Mouse (Mus musculus): ENCODE results near the gene Dop1b. TPM values are rescaled to one million over a fixed set of nuclear protein-coding genes. Genes with fewer than 3 reads are reported as not detected.

Gene Dop1b
- polyA plus RNA-seq, 1 experiment from 2014 or later, result 21.6 TPM

GRCm38 (mm10) chr16:93792981-93793630 lies 81.4 kb downstream of the Dop1b start:
- WGBS (ENCODE audit: insufficient replicate concordance), result 77% methylated on average over 15 of the region's 15 CpGs

GRCm38 (mm10) chr16:93794845-93795244 lies 83.1 kb downstream of the Dop1b start:
- 70% methylated on average over 5 of the region's 5 CpGs for WGBS (ENCODE audit: insufficient replicate concordance)

More at GRCm38 (mm10) chr16:93792981-93793630, 81.4 kb downstream of the Dop1b start:
- no peaks in the 10 kb centered on the region for H3K9me3 ChIP-seq (replicated peaks; ENCODE audit: control insufficient read depth, low read length)
- H3K4me3 ChIP-seq (ENCODE audit: low read depth, low read length), result no peak overlapping the region
- no peak overlapping the region for H3K9ac ChIP-seq (ENCODE audit: low read depth, low read length)
- H3K27ac ChIP-seq (ENCODE audit: low read length), result no peak overlapping the region
- H3K36me3 ChIP-seq (ENCODE audit: control insufficient read depth, insufficient read depth), result no peaks in the 10 kb centered on the region
- no peak for ATAC-seq (ENCODE audit: low read depth)
- H3K27me3 ChIP-seq (ENCODE audit: control insufficient read depth, insufficient read depth, low read depth, low read length), result no peaks in the 10 kb centered on the region
- H3K4me1 ChIP-seq (ENCODE audit: control insufficient read depth, low read depth, low read length), result peaks cover 15% of the 10 kb centered on the region
- no peak overlapping the region for H3K4me2 ChIP-seq (ENCODE audit: low read depth, low read length)

DNA sequence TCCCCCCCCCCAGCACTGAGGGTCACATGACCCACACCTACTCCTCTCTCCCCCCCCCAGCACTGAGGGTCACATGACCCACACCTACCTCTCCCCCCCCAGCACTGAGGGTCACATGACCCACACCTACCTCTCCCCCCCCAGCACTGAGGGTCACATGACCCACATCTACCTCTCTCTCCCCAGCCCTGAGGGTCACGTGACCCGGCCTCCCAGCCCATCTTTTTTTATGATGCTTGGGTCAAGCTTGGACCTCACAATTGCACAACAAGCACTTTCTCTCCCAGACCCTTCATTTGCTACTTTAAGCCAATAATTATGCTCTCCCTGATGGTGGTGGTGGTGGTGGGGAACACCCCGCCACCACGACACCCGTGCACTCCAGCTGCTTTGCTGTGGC lies 83.7 kb downstream of the Dop1b start:
- H3K27ac ChIP-seq (ENCODE audit: low read length), result no peak overlapping the region
- peaks cover 4% of the 10 kb centered on the region; the same call in 1 of the 2 replicates for H3K36me3 ChIP-seq (ENCODE audit: control insufficient read depth, insufficient read depth)
- H3K4me2 ChIP-seq (ENCODE audit: low read depth, low read length), result no peak overlapping the region
- ATAC-seq (ENCODE audit: low read depth), result no peak
- H3K4me1 ChIP-seq (ENCODE audit: control insufficient read depth, low read depth, low read length), result peaks cover 7% of the 10 kb centered on the region
- no peaks in the 10 kb centered on the region for H3K9me3 ChIP-seq (replicated peaks; ENCODE audit: control insufficient read depth, low read length)
- H3K9ac ChIP-seq (ENCODE audit: low read depth, low read length), result no peak overlapping the region
- no peak overlapping the region for H3K4me3 ChIP-seq (ENCODE audit: low read depth, low read length)
- 94% methylated on average over 5 of the region's 5 CpGs for WGBS (ENCODE audit: insufficient replicate concordance)
- no peaks in the 10 kb centered on the region for H3K27me3 ChIP-seq (ENCODE audit: control insufficient read depth, insufficient read depth, low read depth, low read length)

More at GRCm38 (mm10) chr16:93794845-93795244, 83.1 kb downstream of the Dop1b start:
- H3K27ac ChIP-seq (ENCODE audit: low read length), result no peak overlapping the region
- H3K9me3 ChIP-seq (replicated peaks; ENCODE audit: control insufficient read depth, low read length), result no peaks in the 10 kb centered on the region
- peaks cover 7% of the 10 kb centered on the region for H3K4me1 ChIP-seq (ENCODE audit: control insufficient read depth, low read depth, low read length)
- H3K36me3 ChIP-seq (ENCODE audit: control insufficient read depth, insufficient read depth), result peaks cover 1% of the 10 kb centered on the region; the same call in 1 of the 2 replicates
- no peak overlapping the region for H3K9ac ChIP-seq (ENCODE audit: low read depth, low read length)
- H3K27me3 ChIP-seq (ENCODE audit: control insufficient read depth, insufficient read depth, low read depth, low read length), result no peaks in the 10 kb centered on the region
- H3K4me3 ChIP-seq (ENCODE audit: low read depth, low read length), result no peak overlapping the region
- no peak for ATAC-seq (ENCODE audit: low read depth)
- H3K4me2 ChIP-seq (ENCODE audit: low read depth, low read length), result no peak overlapping the region

GRCm38 (mm10) chr16:93797021-93797840 lies 85.5 kb downstream of the Dop1b start:
- no peak overlapping the region for H3K4me3 ChIP-seq (ENCODE audit: low read depth, low read length)
- H3K36me3 ChIP-seq (ENCODE audit: control insufficient read depth, insufficient read depth), result peaks cover 4% of the 10 kb centered on the region; the same call in 1 of the 2 replicates
- ATAC-seq (ENCODE audit: low read depth), result no peak
- WGBS (ENCODE audit: insufficient replicate concordance), result 77% methylated on average over 12 of the region's 12 CpGs
- peaks cover 7% of the 10 kb centered on the region for H3K4me1 ChIP-seq (ENCODE audit: control insufficient read depth, low read depth, low read length)
- H3K9ac ChIP-seq (ENCODE audit: low read depth, low read length), result no peak overlapping the region
- no peak overlapping the region for H3K4me2 ChIP-seq (ENCODE audit: low read depth, low read length)
- no peaks in the 10 kb centered on the region for H3K27me3 ChIP-seq (ENCODE audit: control insufficient read depth, insufficient read depth, low read depth, low read length)
- H3K9me3 ChIP-seq (replicated peaks; ENCODE audit: control insufficient read depth, low read length), result no peaks in the 10 kb centered on the region
- no peak overlapping the region for H3K27ac ChIP-seq (ENCODE audit: low read length)

DNA sequence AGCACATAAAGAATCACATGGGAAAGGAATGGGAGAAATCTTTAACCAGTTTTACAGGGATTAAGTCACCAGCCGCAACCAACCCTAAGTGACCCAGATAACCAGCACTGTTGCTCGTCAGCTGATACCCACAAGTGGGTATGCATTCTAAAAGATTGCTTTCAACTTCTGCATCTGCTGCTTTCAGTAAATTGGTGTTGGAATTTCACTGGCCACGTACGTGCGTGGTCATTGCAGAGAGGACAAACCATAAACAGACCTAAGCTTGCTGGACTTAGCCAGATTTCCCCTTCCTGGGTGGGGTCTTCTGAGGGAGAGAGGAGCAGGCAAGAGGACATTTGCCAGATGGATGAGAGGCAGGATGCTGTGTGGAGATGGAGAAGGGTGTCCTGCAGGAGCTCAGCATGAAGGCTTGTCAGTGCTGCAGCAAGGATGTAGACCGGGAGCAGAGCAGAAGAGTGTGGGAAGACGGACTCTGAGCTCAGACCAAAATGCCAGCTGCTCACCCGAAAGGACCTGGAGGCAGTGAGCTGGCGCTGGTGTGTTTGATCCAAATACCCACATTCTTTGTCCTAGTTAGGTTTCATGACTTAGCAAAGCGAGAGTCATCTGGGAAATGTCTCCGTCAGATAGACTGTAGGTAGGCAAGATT lies 86.3 kb downstream of the Dop1b start:
- Histone ChIP-seq H3K36me3 (ENCODE audit: control insufficient read depth, insufficient read depth) (peaks cover 4% of the 10 kb centered on the region; the same call in 1 of the 2 replicates), H3K9ac (ENCODE audit: low read depth, low read length) (no peak overlapping the region), H3K4me1 (ENCODE audit: control insufficient read depth, low read depth, low read length) (peaks cover 7% of the 10 kb centered on the region), H3K27me3 (ENCODE audit: control insufficient read depth, insufficient read depth, low read depth, low read length) (no peaks in the 10 kb centered on the region), H3K9me3 (replicated peaks; ENCODE audit: control insufficient read depth, low read length) (no peaks in the 10 kb centered on the region), H3K27ac (ENCODE audit: low read length) (no peak overlapping the region), H3K4me3 (ENCODE audit: low read depth, low read length) (no peak overlapping the region), H3K4me2 (ENCODE audit: low read depth, low read length) (no peak overlapping the region)
- 67% methylated on average over 11 of the region's 11 CpGs for WGBS (ENCODE audit: insufficient replicate concordance)
- ATAC-seq (ENCODE audit: low read depth), result no peak

- WGBS (ENCODE audit: insufficient replicate concordance), result 63% methylated on average over 5 of the region's 5 CpGs
- Histone ChIP-seq H3K4me3 (ENCODE audit: low read depth, low read length) (no peak overlapping the region), H3K27ac (ENCODE audit: low read length) (no peak overlapping the region), H3K4me1 (ENCODE audit: control insufficient read depth, low read depth, low read length) (peaks cover 7% of the 10 kb centered on the region), H3K27me3 (ENCODE audit: control insufficient read depth, insufficient read depth, low read depth, low read length) (no peaks in the 10 kb centered on the region), H3K4me2 (ENCODE audit: low read depth, low read length) (no peak overlapping the region), H3K36me3 (ENCODE audit: control insufficient read depth, insufficient read depth) (peaks cover 4% of the 10 kb centered on the region; the same call in 1 of the 2 replicates), H3K9me3 (replicated peaks; ENCODE audit: control insufficient read depth, low read length) (no peaks in the 10 kb centered on the region), H3K9ac (ENCODE audit: low read depth, low read length) (no peak overlapping the region)
- ATAC-seq (ENCODE audit: low read depth), result 0 out of 2 replicates have a peak, but pooled peaks have one; percentile 14
These were observed 86.9 kb downstream of the Dop1b start for GRCm38 (mm10) chr16:93798623-93799022.

DNA sequence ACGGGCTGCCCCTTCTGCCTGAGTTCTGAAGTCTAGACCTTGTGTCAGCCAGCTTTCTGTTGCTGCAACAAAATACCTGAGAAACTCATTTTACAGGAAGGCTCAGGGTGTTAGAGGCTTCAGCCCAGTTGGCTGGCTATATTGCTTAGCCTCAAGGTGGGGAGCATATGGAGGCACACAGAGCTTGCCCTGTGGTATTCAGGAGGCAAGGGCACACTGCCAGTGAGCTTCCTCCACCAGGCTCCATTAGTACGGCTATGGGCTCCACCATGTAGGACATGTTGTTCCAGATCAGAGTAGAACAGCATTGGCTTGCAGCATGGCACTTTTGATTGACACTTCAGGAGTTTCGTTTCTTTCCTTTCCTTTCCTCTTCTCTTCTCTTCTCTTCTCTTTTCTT lies 87.4 kb downstream of the Dop1b start:
- no peak for ATAC-seq (ENCODE audit: low read depth)
- 62% methylated on average over 3 of the region's 3 CpGs for WGBS (ENCODE audit: insufficient replicate concordance)

GRCm38 (mm10) chr16:93799936-93800335 lies 88.2 kb downstream of the Dop1b start:
- H3K27me3 ChIP-seq (ENCODE audit: control insufficient read depth, insufficient read depth, low read depth, low read length), result no peaks in the 10 kb centered on the region
- H3K36me3 ChIP-seq (ENCODE audit: control insufficient read depth, insufficient read depth), result peaks cover 4% of the 10 kb centered on the region; the same call in 1 of the 2 replicates
- H3K4me2 ChIP-seq (ENCODE audit: low read depth, low read length), result no peak overlapping the region
- WGBS (ENCODE audit: insufficient replicate concordance), result 85% methylated on average over 16 of the region's 16 CpGs
- H3K9me3 ChIP-seq (replicated peaks; ENCODE audit: control insufficient read depth, low read length), result no peaks in the 10 kb centered on the region
- H3K27ac ChIP-seq (ENCODE audit: low read length), result no peak overlapping the region
- no peak for ATAC-seq (ENCODE audit: low read depth)
- H3K4me3 ChIP-seq (ENCODE audit: low read depth, low read length), result no peak overlapping the region
- peaks cover 7% of the 10 kb centered on the region for H3K4me1 ChIP-seq (ENCODE audit: control insufficient read depth, low read depth, low read length)
- no peak overlapping the region for H3K9ac ChIP-seq (ENCODE audit: low read depth, low read length)

More for the DNA sequence above, 87.4 kb downstream of the Dop1b start:
- Histone ChIP-seq H3K4me3 (ENCODE audit: low read depth, low read length) (no peak overlapping the region), H3K4me2 (ENCODE audit: low read depth, low read length) (no peak overlapping the region), H3K9ac (ENCODE audit: low read depth, low read length) (no peak overlapping the region), H3K27me3 (ENCODE audit: control insufficient read depth, insufficient read depth, low read depth, low read length) (no peaks in the 10 kb centered on the region), H3K9me3 (replicated peaks; ENCODE audit: control insufficient read depth, low read length) (no peaks in the 10 kb centered on the region), H3K27ac (ENCODE audit: low read length) (no peak overlapping the region), H3K36me3 (ENCODE audit: control insufficient read depth, insufficient read depth) (peaks cover 4% of the 10 kb centered on the region; the same call in 1 of the 2 replicates), H3K4me1 (ENCODE audit: control insufficient read depth, low read depth, low read length) (peaks cover 7% of the 10 kb centered on the region)

Measured in liver, embryonic 16.5 days (tissue).